Mouse (Mus musculus) cerebellum, adult 2 months (tissue): ENCODE data around the gene St6galnac4.

Source experiments
- CTCF ChIP-seq: fragments of 200-500 bp; IDR thresholded peaks from 2 replicates; pipeline ENCODE4 v1.5.1; 2011; ENCODE audit warnings: low read depth, mild to moderate bottlenecking, control low read depth, low read length, moderate library complexity, borderline replicate concordance; ENCODE audit not compliant: insufficient read depth
- POLR2A ChIP-seq: fragments of 200-500 bp; IDR thresholded peaks from 2 replicates; pipeline ENCODE4 v1.6.1; 2011; ENCODE audit warnings: low read length, control low read depth, borderline replicate concordance; ENCODE audit not compliant: insufficient read depth

DNA sequence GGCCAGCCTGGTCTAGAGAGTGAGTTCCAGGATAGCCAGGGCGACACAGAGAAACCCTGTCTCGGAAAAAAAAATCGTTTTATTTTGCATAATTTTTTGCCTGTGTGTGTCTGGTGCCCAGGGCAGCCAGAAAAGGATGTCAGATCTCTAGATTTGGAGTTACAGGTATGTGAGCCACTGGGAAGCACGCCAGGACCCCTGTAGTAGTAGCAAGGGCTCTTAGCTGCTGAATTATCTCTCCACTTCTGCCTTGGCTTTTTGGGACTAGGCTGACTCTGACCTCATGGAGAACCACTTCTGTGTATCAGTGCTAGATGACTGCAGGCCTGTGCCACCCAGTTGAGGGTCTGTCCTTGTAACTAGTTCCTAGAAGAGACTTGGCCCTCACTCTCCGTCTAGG is 54.9 kb downstream of the St6galnac4 start:
- no peak for TF ChIP-seq CTCF
- TF ChIP-seq POLR2A: no peak
